Mouse (Mus musculus) ovary, postnatal 10 days (tissue): ENCODE results near the gene Ankfn1.

ENCODE experiments used
- DNase-seq: peaks from one replicate; pipeline ENCODE4 v3.0.0; 2022; ENCODE audit warnings: low spot score

Gene Ankfn1

DNA sequence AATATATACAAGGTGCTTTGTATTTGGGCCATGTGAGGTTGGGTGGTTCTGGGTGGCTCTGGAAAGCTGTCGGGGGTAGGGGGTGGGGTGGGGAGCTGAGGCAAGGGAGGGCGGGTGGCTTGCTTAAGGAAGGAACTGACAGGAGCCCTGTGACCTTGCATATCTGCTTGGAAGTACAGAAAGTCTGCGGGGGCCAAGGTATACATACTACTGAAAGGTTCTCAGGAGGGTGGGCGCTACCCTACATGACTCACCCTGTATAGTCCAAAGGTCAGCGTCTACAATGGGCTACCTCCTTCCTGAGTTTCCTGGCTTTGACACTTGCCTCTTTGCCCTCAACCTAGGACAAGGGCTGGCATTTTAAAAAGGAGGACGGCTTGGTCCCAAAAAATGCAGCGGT, 407.1 kb downstream of the Ankfn1 start:
- no peak for DNase-seq

GRCm38 (mm10) chr11:89363981-89364380, 413.5 kb downstream of the Ankfn1 start:
- no peak for DNase-seq

GRCm38 (mm10) chr11:89360895-89361294, 416.6 kb downstream of the Ankfn1 start:
- DNase-seq: no peak

DNA sequence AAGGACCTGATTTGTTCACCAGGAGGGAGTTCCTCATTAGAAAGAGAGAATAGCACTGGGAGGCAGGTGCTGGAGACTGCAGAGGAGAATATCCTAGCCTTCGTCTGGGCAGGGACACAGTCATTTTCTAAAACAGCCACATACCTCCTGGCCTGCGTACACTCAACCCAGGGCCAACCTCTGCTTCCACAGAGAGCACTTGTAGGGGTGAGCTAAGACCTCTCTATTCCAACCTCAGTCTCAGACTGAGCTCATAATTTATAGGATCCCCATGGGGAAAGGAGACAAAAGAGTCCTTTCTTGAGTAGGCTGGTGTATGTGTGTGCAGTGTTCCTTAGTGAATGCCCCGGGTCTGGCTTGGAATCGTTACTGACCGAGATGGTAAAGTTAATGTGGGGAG, 418.9 kb downstream of the Ankfn1 start:
- no peak for DNase-seq

- DNase-seq: no peak
Observed at GRCm38 (mm10) chr11:89356479-89356878, 421.0 kb downstream of the Ankfn1 start.

DNA sequence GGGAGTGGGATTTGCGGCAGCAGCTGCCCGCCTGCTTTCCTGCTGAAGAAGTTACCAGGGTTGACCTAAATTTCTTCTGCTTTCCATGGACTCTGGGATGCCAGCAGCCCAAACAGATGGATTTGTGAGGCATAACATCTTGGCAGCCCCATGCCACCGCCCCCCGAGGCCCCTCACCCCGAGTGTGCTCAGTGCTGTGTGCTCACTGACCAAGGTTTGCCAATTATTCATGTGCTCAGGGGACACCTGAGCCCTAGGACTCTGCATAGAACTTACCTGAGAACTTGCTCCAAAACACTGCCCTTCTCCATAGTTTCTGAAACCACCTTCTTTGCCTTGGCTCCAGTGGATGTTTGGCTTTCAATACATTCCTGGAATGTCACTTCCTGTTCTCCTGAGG, 421.4 kb downstream of the Ankfn1 start:
- no peak for DNase-seq

- no peak for DNase-seq
Observed at GRCm38 (mm10) chr11:89340238-89340637, 437.2 kb downstream of the Ankfn1 start.
